Mouse (Mus musculus) liver, adult 2 months (tissue): ENCODE data around the gene Zfp146. TPM values are rescaled to one million over a fixed set of nuclear protein-coding genes. Genes with fewer than 3 reads are reported as not detected.
"Not testable (repeated sequence)": the region's sequence is repeated elsewhere in the genome, so short reads cannot be mapped to it uniquely, and the experiment has no call there.

Source experiments
- DNase-seq: peaks from one replicate; pipeline ENCODE4 v3.0.0-alpha.2; 2011; ENCODE audit warnings: low read depth, low spot score; ENCODE audit errors: extremely low read depth
- H3K27ac ChIP-seq: fragments of 200-500 bp; replicated peaks from 2 replicates; pipeline ENCODE4 v1.5.1; 2012; ENCODE audit warnings: low read depth, mild to moderate bottlenecking, control low read depth, inconsistent platforms, low read length; ENCODE audit not compliant: insufficient read depth
- H3K27me3 ChIP-seq: fragments of 200-500 bp; 2 replicates; pipeline ENCODE4 v1.6.1; 2012; ENCODE audit warnings: mild to moderate bottlenecking, moderate library complexity, low read length, inconsistent platforms; ENCODE audit not compliant: control insufficient read depth, insufficient read depth
- H3K36me3 ChIP-seq: fragments of 200-500 bp; 2 replicates; pipeline ENCODE4 v1.6.1; 2012; ENCODE audit warnings: low read length, inconsistent platforms; ENCODE audit not compliant: control insufficient read depth, insufficient read depth
- H3K4me1 ChIP-seq: fragments of 200-500 bp; 2 replicates; pipeline ENCODE4 v1.6.1; 2011; ENCODE audit warnings: low read length; ENCODE audit not compliant: control insufficient read depth, insufficient read depth
- H3K4me3 ChIP-seq: fragments of 200-500 bp; 2 replicates; pipeline ENCODE4 v1.5.1; 2011; ENCODE audit warnings: low read depth, mild to moderate bottlenecking, control low read depth, low read length, moderate library complexity; ENCODE audit not compliant: insufficient read depth
- H3K79me2 ChIP-seq: fragments of 200-500 bp; 2 replicates; pipeline ENCODE4 v1.6.1; 2012; ENCODE audit warnings: inconsistent platforms, mild to moderate bottlenecking, low read length, moderate library complexity; ENCODE audit not compliant: control insufficient read depth, insufficient read depth
- H3K9ac ChIP-seq: fragments of 200-500 bp; 2 replicates; pipeline ENCODE4 v1.6.1; 2012; ENCODE audit warnings: low read depth, mild to moderate bottlenecking, control low read depth, inconsistent platforms, low read length
- CTCF ChIP-seq: fragments of 200-500 bp; IDR thresholded peaks from 2 replicates; pipeline ENCODE4 v1.5.1; 2011; ENCODE audit warnings: low read depth, low read length, control low read depth
- POLR2A ChIP-seq: fragments of 200-500 bp; IDR thresholded peaks from 2 replicates; pipeline ENCODE4 v1.6.1; 2011; ENCODE audit warnings: low read length, control low read depth; ENCODE audit not compliant: insufficient read depth; ENCODE audit errors: extremely low read depth
- WGBS: fragments of 180-500 bp; shearing (Covaris S2); methylation state at CpG from one replicate; pipeline ENCODE4 v1.1.7; 2018; 5-methylcytosine and 5-hydroxymethylcytosine counted together
- polyA plus RNA-seq: library from polyadenylated mRNA; depleted of rRNA; stranded (reverse); fragments of >200 nt; gene quantifications from 2 replicates; pipeline ENCODE4 v1.2.3, GENCODE M21; 2012; rRNA removed
- total RNA-seq: library from RNA; depleted of rRNA; stranded (reverse); fragments of >200 nt; gene quantifications from 2 replicates; pipeline ENCODE4 v1.2.3, GENCODE M21; 2014; rRNA removed

The Zfp146 gene
- total and polyA plus RNA-seq, 2 experiments = 6.9 to 20.8 TPM

- no peak for DNase-seq
- WGBS = 90% methylated on average over 4 of the region's 4 CpGs
- H3K27ac ChIP-seq = no peak overlapping the region
Measured at GRCm38 (mm10) chr7:30132396-30132795, 37.2 kb downstream of the Zfp146 start.

GRCm38 (mm10) chr7:30129900-30130299, 39.6 kb downstream of the Zfp146 start:
- Histone ChIP-seq H3K27ac (no peak overlapping the region), H3K79me2 (no peaks in the 10 kb centered on the region), H3K4me1 (no peaks in the 10 kb centered on the region), H3K4me3 (no peak overlapping the region), H3K36me3 (no peaks in the 10 kb centered on the region; the same call in 1 of the 2 replicates), H3K9ac (no peak overlapping the region), H3K27me3 (no peaks in the 10 kb centered on the region)
- WGBS = 94% methylated on average over 8 of the region's 8 CpGs
- no peak for DNase-seq
- TF ChIP-seq CTCF (no peak), POLR2A (no peak)

More at GRCm38 (mm10) chr7:30132396-30132795, 37.2 kb downstream of the Zfp146 start:
- H3K4me3 ChIP-seq = no peak overlapping the region
- H3K4me1 ChIP-seq = no peaks in the 10 kb centered on the region
- H3K79me2 ChIP-seq = no peaks in the 10 kb centered on the region
- H3K36me3 ChIP-seq = no peaks in the 10 kb centered on the region; the same call in 1 of the 2 replicates
- H3K27me3 ChIP-seq = no peaks in the 10 kb centered on the region
- TF ChIP-seq CTCF (no peak), POLR2A (no peak)
- H3K9ac ChIP-seq = no peak overlapping the region

GRCm38 (mm10) chr7:30122188-30122530, 47.4 kb downstream of the Zfp146 start:
- no peaks in the 10 kb centered on the region for H3K36me3 ChIP-seq
- no peaks in the 10 kb centered on the region for H3K27me3 ChIP-seq
- DNase-seq = no peak
- TF ChIP-seq POLR2A = no peak
- no peak for TF ChIP-seq CTCF
- peaks cover 4% of the 10 kb centered on the region for H3K4me1 ChIP-seq
- H3K27ac ChIP-seq = no peak overlapping the region
- H3K79me2 ChIP-seq = no peaks in the 10 kb centered on the region
- H3K4me3 ChIP-seq = peak overlapping the region; percentile 87
- H3K9ac ChIP-seq = peak overlapping the region; percentile 26
- 4% methylated on average over 15 of the region's 15 CpGs for WGBS

GRCm38 (mm10) chr7:30121308-30122187, 48.0 kb downstream of the Zfp146 start, which contains the start of gene Zfp382:
TSS of gene Zfp382 (plus strand) at chr7:30121942.
- WGBS = under 1% methylated on average over 61 of the region's 61 CpGs
- DNase-seq = peak; percentile 29
- Histone ChIP-seq H3K27me3 (no peaks in the 10 kb centered on the region), H3K36me3 (no peaks in the 10 kb centered on the region), H3K27ac (no peak within 1 kb of the TSS), H3K79me2 (no peaks in the 10 kb centered on the region), H3K4me3 (peak within 1 kb of the TSS; percentile 87), H3K4me1 (peaks cover 4% of the 10 kb centered on the region), H3K9ac (peak within 1 kb of the TSS; percentile 90)
- TF ChIP-seq POLR2A (0 out of 2 replicates have a peak, but pooled peaks have one; percentile 33), CTCF (no peak)

GRCm38 (mm10) chr7:30117935-30118334, 51.6 kb downstream of the Zfp146 start:
- not testable (repeated sequence) for H3K4me1 ChIP-seq, H3K36me3 ChIP-seq, DNase-seq, H3K27me3 ChIP-seq, H3K4me3 ChIP-seq, H3K9ac ChIP-seq, H3K79me2 ChIP-seq, H3K27ac ChIP-seq
- WGBS = 96% methylated on average over 12 of the region's 12 CpGs

GRCm38 (mm10) chr7:30116076-30116475, 53.5 kb downstream of the Zfp146 start:
- WGBS = 96% methylated on average over 5 of the region's 5 CpGs

More at GRCm38 (mm10) chr7:30116076-30116475, 53.5 kb downstream of the Zfp146 start:
- Histone ChIP-seq H3K27ac (no peak overlapping the region), H3K36me3 (no peaks in the 10 kb centered on the region), H3K27me3 (0 out of 2 replicates have a peak, but pooled peaks cover 3% of the 10 kb centered on the region), H3K4me3 (no peak overlapping the region), H3K4me1 (peaks cover under 1% of the 10 kb centered on the region; the same call in 1 of the 2 replicates), H3K9ac (no peak overlapping the region), H3K79me2 (no peaks in the 10 kb centered on the region)
- TF ChIP-seq POLR2A (no peak), CTCF (no peak)
- DNase-seq = no peak

Other genes starting within 250 kb of the Zfp146 start
- 2.4 and 2.6 TPM in 2 replicates for gene Zfp74, start 215.7 kb downstream of the Zfp146 start, total RNA-seq
- gene Zfp74, start 215.7 kb downstream of the Zfp146 start, polyA plus RNA-seq = 2.3 and 2.7 TPM in 2 replicates
- 8.7 and 8.8 TPM in 2 replicates for gene Zfp568, start 185.8 kb downstream of the Zfp146 start, total RNA-seq
- 4.3 and 4.9 TPM in 2 replicates for gene Zfp568, start 185.8 kb downstream of the Zfp146 start, polyA plus RNA-seq
- 1.1 TPM in 2 replicates for gene Zfp14, start 118.4 kb downstream of the Zfp146 start, total RNA-seq
- 0.49 and 0.65 TPM in 2 replicates for gene Zfp14, start 118.4 kb downstream of the Zfp146 start, polyA plus RNA-seq
- 0.40 and 0.46 TPM in 2 replicates for gene Zfp82, start 96.8 kb downstream of the Zfp146 start, total RNA-seq
- gene Zfp82, start 96.8 kb downstream of the Zfp146 start, polyA plus RNA-seq = 0.04 and 0.14 TPM in 2 replicates
- 0.13 TPM in 1 of 2 replicates, not detected in the other for gene Gm26920, start 79.3 kb downstream of the Zfp146 start, total RNA-seq
- gene Gm26920, start 79.3 kb downstream of the Zfp146 start, polyA plus RNA-seq = not detected in 2 replicates
- gene Zfp566, start 79.2 kb downstream of the Zfp146 start, total RNA-seq = 0.37 and 0.67 TPM in 2 replicates
- gene Zfp566, start 79.2 kb downstream of the Zfp146 start, polyA plus RNA-seq = 0.56 and 1.9 TPM in 2 replicates
- gene Zfp260, start 75.0 kb downstream of the Zfp146 start, total RNA-seq = 19.0 and 19.6 TPM in 2 replicates
- 8.3 and 11.1 TPM in 2 replicates for gene Zfp260, start 75.0 kb downstream of the Zfp146 start, polyA plus RNA-seq
- 0.54 and 0.74 TPM in 2 replicates for gene Zfp382, start 47.8 kb downstream of the Zfp146 start, total RNA-seq
- 0.07 TPM in 1 of 2 replicates, not detected in the other for gene Zfp382, start 47.8 kb downstream of the Zfp146 start, polyA plus RNA-seq
- gene Cox7a1, start 14.4 kb upstream of the Zfp146 start, total RNA-seq = 6.1 and 9.7 TPM in 2 replicates
- gene Cox7a1, start 14.4 kb upstream of the Zfp146 start, polyA plus RNA-seq = 2.0 and 2.8 TPM in 2 replicates
- gene Capns1, start 29.1 kb upstream of the Zfp146 start, total RNA-seq = 65.5 and 73.6 TPM in 2 replicates
- gene Capns1, start 29.1 kb upstream of the Zfp146 start, polyA plus RNA-seq = 235 and 253 TPM in 2 replicates
- 57.1 and 68.6 TPM in 2 replicates for gene Polr2i, start 62.2 kb upstream of the Zfp146 start, total RNA-seq
- gene Polr2i, start 62.2 kb upstream of the Zfp146 start, polyA plus RNA-seq = 99.9 and 109 TPM in 2 replicates
- 32.3 and 32.5 TPM in 2 replicates for gene Tbcb, start 62.5 kb upstream of the Zfp146 start, total RNA-seq
- 21.5 and 22.1 TPM in 2 replicates for gene Tbcb, start 62.5 kb upstream of the Zfp146 start, polyA plus RNA-seq
- not detected in 2 replicates for gene Ovol3, start 66.0 kb upstream of the Zfp146 start, total RNA-seq
- gene Ovol3, start 66.0 kb upstream of the Zfp146 start, polyA plus RNA-seq = 0.94 and 1.0 TPM in 2 replicates
- gene Thap8, start 110.3 kb upstream of the Zfp146 start, total RNA-seq = not detected in 2 replicates
- not detected in 2 replicates for gene Thap8, start 110.3 kb upstream of the Zfp146 start, polyA plus RNA-seq
- gene Wdr62, start 110.7 kb upstream of the Zfp146 start, total RNA-seq = 0.55 and 0.81 TPM in 2 replicates
- 4.8 and 5.9 TPM in 2 replicates for gene Wdr62, start 110.7 kb upstream of the Zfp146 start, polyA plus RNA-seq
- 0.18 and 0.54 TPM in 2 replicates for gene Clip3, start 122.0 kb upstream of the Zfp146 start, total RNA-seq
- 0.24 and 0.80 TPM in 2 replicates for gene Clip3, start 122.0 kb upstream of the Zfp146 start, polyA plus RNA-seq
- 15.0 and 16.8 TPM in 2 replicates for gene Alkbh6, start 139.0 kb upstream of the Zfp146 start, total RNA-seq
- 38.7 and 51.4 TPM in 2 replicates for gene Alkbh6, start 139.0 kb upstream of the Zfp146 start, polyA plus RNA-seq
- 1.7 and 3.5 TPM in 2 replicates for gene Syne4, start 145.1 kb upstream of the Zfp146 start, total RNA-seq
- gene Syne4, start 145.1 kb upstream of the Zfp146 start, polyA plus RNA-seq = 2.2 and 4.9 TPM in 2 replicates
- 0.18 and 0.34 TPM in 2 replicates for gene E130208F15Rik, start 152.0 kb upstream of the Zfp146 start, total RNA-seq
- gene E130208F15Rik, start 152.0 kb upstream of the Zfp146 start, polyA plus RNA-seq = 0.06 and 0.39 TPM in 2 replicates
- gene Sdhaf1, start 154.1 kb upstream of the Zfp146 start, total RNA-seq = 4.0 and 4.4 TPM in 2 replicates
- gene Sdhaf1, start 154.1 kb upstream of the Zfp146 start, polyA plus RNA-seq = 15.8 and 16.2 TPM in 2 replicates
- 0.74 and 1.7 TPM in 2 replicates for gene Lrfn3, start 193.0 kb upstream of the Zfp146 start, total RNA-seq
- gene Lrfn3, start 193.0 kb upstream of the Zfp146 start, polyA plus RNA-seq = 12.9 and 22.2 TPM in 2 replicates
- gene Tyrobp, start 244.0 kb upstream of the Zfp146 start, total RNA-seq = 46.1 and 57.6 TPM in 2 replicates
- 48.1 and 86.4 TPM in 2 replicates for gene Tyrobp, start 244.0 kb upstream of the Zfp146 start, polyA plus RNA-seq